Mouse (Mus musculus): Measurements from ENCODE around the gene Nkd1.

DNA sequence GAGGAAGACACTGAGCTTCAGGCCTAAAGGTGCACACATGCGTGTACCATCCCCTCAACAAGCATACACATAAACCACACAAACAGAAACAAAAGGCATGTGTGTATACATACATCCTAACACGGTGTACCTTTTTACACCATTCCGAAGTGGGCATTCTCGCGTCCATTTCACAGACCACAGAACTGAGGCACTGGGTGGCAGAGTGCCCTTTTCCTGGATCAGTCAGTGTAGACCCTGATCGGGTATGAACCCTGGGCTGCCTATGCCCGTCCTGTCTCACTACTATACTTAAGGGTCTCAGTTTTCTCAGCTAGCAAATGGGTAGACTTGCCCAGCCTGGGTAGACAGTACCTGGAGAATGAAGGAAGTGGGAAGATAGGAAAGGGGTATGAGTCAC is 24.3 kb downstream of the Nkd1 start:
- TF ChIP-seq CTCF (IDR thresholded peaks at IDR 0.05; ENCODE audit: control insufficient read depth, insufficient read depth, insufficient replicate concordance, low read depth, low read length) (no peak), POLR2A (IDR thresholded peaks at IDR 0.05; ENCODE audit: control insufficient read depth, low read depth, low read length) (no peak)
